Mouse (Mus musculus) embryonic facial prominence, embryonic 11.5 days (tissue): Measurements from ENCODE around the gene Adarb1. TPM values are rescaled to one million over a fixed set of nuclear protein-coding genes. Genes with fewer than 3 reads are reported as not detected.

Source experiments
- ATAC-seq: fragments of 200-750 bp; cut with Nextera tagmentation; replicated peaks from 2 replicates; pipeline ENCODE4 v1.8.0; 2017; ENCODE audit warnings: low read depth; ENCODE audit not compliant: insufficient number of reproducible peaks, low FRiP score, low TSS enrichment
- DNase-seq: peaks from one replicate; pipeline ENCODE4 v3.0.0-alpha.2; 2015; ENCODE audit warnings: low spot score
- H3K27ac ChIP-seq: fragments of 300-500 bp; sonication (generic); replicated peaks from 2 replicates; pipeline ENCODE4 v1.5.1; 2014; ENCODE audit warnings: mild to moderate bottlenecking, low read depth, low read length, control low read depth
- H3K27me3 ChIP-seq: fragments of 300-500 bp; sonication (generic); 2 replicates; pipeline ENCODE4 v1.6.1; 2014; ENCODE audit warnings: mild to moderate bottlenecking, low read length, moderate library complexity, mixed read lengths; ENCODE audit not compliant: control insufficient read depth, insufficient read depth
- H3K36me3 ChIP-seq: fragments of 300-500 bp; sonication (generic); replicated peaks from 2 replicates; pipeline ENCODE4 v1.6.1; 2014; ENCODE audit warnings: low read depth, mild to moderate bottlenecking, low read length, moderate library complexity, mixed read lengths; ENCODE audit not compliant: control insufficient read depth, insufficient read depth
- H3K4me1 ChIP-seq: fragments of 300-500 bp; sonication (generic); 2 replicates; pipeline ENCODE4 v1.6.1; 2014; ENCODE audit warnings: low read length, mixed read lengths; ENCODE audit not compliant: control insufficient read depth, insufficient read depth
- H3K4me2 ChIP-seq: fragments of 300-500 bp; sonication (generic); 2 replicates; pipeline ENCODE4 v1.6.1; 2014; ENCODE audit warnings: low read depth, mild to moderate bottlenecking, control low read depth, low read length, moderate library complexity
- H3K4me3 ChIP-seq: fragments of 300-500 bp; sonication (generic); 2 replicates; pipeline ENCODE4 v1.5.1; 2014; ENCODE audit warnings: low read depth, low read length, control low read depth
- H3K9ac ChIP-seq: fragments of 300-500 bp; sonication (generic); replicated peaks from 2 replicates; pipeline ENCODE4 v1.6.1; 2014; ENCODE audit warnings: mild to moderate bottlenecking, control low read depth, low read length
- H3K9me3 ChIP-seq: fragments of 300-500 bp; sonication (generic); replicated peaks from 2 replicates; pipeline ENCODE4 v1.6.1; 2016; ENCODE audit warnings: mild to moderate bottlenecking, low read length, inconsistent platforms, mixed read lengths; ENCODE audit not compliant: control insufficient read depth
- WGBS: fragments of 180-500 bp; shearing (Covaris S2); extraction: QIAGEN DNeasy Blood & Tissue Kit; methylation state at CpG from one replicate; pipeline ENCODE4 v1.1.7; 2014; 5-methylcytosine and 5-hydroxymethylcytosine counted together
- polyA plus RNA-seq: library from polyadenylated mRNA; unstranded; fragments of >200 nt; fragmentation: Nextera tagmentation; extraction: Ambion mirVana; gene quantifications from 2 replicates; pipeline ENCODE4 v1.2.1, GENCODE M21; 2014

The Adarb1 gene
- polyA plus RNA-seq, 1 experiment from 2014 or later = 3.6 TPM

- Histone ChIP-seq H3K4me3 (no peak overlapping the region), H3K9ac (no peak overlapping the region), H3K36me3 (no peaks in the 10 kb centered on the region), H3K27me3 (no peaks in the 10 kb centered on the region), H3K9me3 (no peaks in the 10 kb centered on the region), H3K27ac (no peak overlapping the region), H3K4me2 (no peak overlapping the region), H3K4me1 (no peaks in the 10 kb centered on the region)
- ATAC-seq (no peak), DNase-seq (no peak)
- 89% methylated on average over 6 of the region's 6 CpGs for WGBS
These were observed 60.1 kb downstream of the Adarb1 start for GRCm38 (mm10) chr10:77357957-77358356.

GRCm38 (mm10) chr10:77353031-77353745 is 64.9 kb downstream of the Adarb1 start:
- WGBS = 84% methylated on average over 6 of the region's 6 CpGs
- H3K9ac ChIP-seq = no peak overlapping the region
- ATAC-seq (peak; percentile 65), DNase-seq (peak; percentile 82)
- no peaks in the 10 kb centered on the region for H3K27me3 ChIP-seq
- no peak overlapping the region for H3K27ac ChIP-seq
- H3K4me3 ChIP-seq = no peak overlapping the region
- H3K4me2 ChIP-seq = no peak overlapping the region
- no peaks in the 10 kb centered on the region for H3K4me1 ChIP-seq
- H3K9me3 ChIP-seq = no peaks in the 10 kb centered on the region
- no peaks in the 10 kb centered on the region for H3K36me3 ChIP-seq

- no peaks in the 10 kb centered on the region for H3K9me3 ChIP-seq
- no peaks in the 10 kb centered on the region for H3K36me3 ChIP-seq
- H3K4me2 ChIP-seq = no peak overlapping the region; the same call in 1 of the 2 replicates
- no peak overlapping the region for H3K27ac ChIP-seq
- no peak overlapping the region for H3K9ac ChIP-seq
- no peak for ATAC-seq
- DNase-seq = no peak
- no peaks in the 10 kb centered on the region for H3K27me3 ChIP-seq
- no peak overlapping the region for H3K4me3 ChIP-seq
- 73% methylated on average over 3 of the region's 3 CpGs for WGBS
- H3K4me1 ChIP-seq = no peaks in the 10 kb centered on the region
These were observed 75.2 kb downstream of the Adarb1 start for GRCm38 (mm10) chr10:77342842-77343241.

GRCm38 (mm10) chr10:77341711-77342110 is 76.4 kb downstream of the Adarb1 start:
- Histone ChIP-seq H3K36me3 (no peaks in the 10 kb centered on the region), H3K4me1 (no peaks in the 10 kb centered on the region), H3K9me3 (no peaks in the 10 kb centered on the region), H3K4me2 (no peak overlapping the region), H3K4me3 (no peak overlapping the region), H3K9ac (no peak overlapping the region), H3K27ac (no peak overlapping the region), H3K27me3 (no peaks in the 10 kb centered on the region)
- ATAC-seq (no peak), DNase-seq (no peak)

- DNase-seq = no peak
- H3K4me2 ChIP-seq = no peak overlapping the region
- 90% methylated on average over 4 of the region's 4 CpGs for WGBS
- H3K36me3 ChIP-seq = no peaks in the 10 kb centered on the region
- H3K9me3 ChIP-seq = no peaks in the 10 kb centered on the region
- H3K27ac ChIP-seq = no peak overlapping the region
- no peak overlapping the region for H3K4me3 ChIP-seq
- no peak for ATAC-seq
- H3K27me3 ChIP-seq = no peaks in the 10 kb centered on the region
- H3K9ac ChIP-seq = no peak overlapping the region
- no peaks in the 10 kb centered on the region for H3K4me1 ChIP-seq
These were observed 77.0 kb downstream of the Adarb1 start for GRCm38 (mm10) chr10:77341059-77341458.

- no peaks in the 10 kb centered on the region for H3K36me3 ChIP-seq
- H3K4me1 ChIP-seq = no peaks in the 10 kb centered on the region
- H3K9ac ChIP-seq = peak overlapping the region; percentile 47
- peak overlapping the region; percentile 26 for H3K4me3 ChIP-seq
- DNase-seq (peak; percentile 49), ATAC-seq (no peak)
- no peaks in the 10 kb centered on the region for H3K27me3 ChIP-seq
- H3K27ac ChIP-seq = no peak overlapping the region
- H3K9me3 ChIP-seq = no peaks in the 10 kb centered on the region
- peak overlapping the region; percentile 57 for H3K4me2 ChIP-seq
- WGBS = 18% methylated on average over 18 of the region's 18 CpGs
These were observed 78.2 kb downstream of the Adarb1 start for GRCm38 (mm10) chr10:77339871-77340341.

- H3K9me3 ChIP-seq = no peaks in the 10 kb centered on the region
- no peak overlapping the region for H3K4me3 ChIP-seq
- no peak for DNase-seq
- 69% methylated on average over 9 of the region's 9 CpGs for WGBS
- no peaks in the 10 kb centered on the region for H3K27me3 ChIP-seq
- ATAC-seq = no peak
- no peaks in the 10 kb centered on the region for H3K4me1 ChIP-seq
- no peak overlapping the region for H3K9ac ChIP-seq
- H3K27ac ChIP-seq = no peak overlapping the region
- no peaks in the 10 kb centered on the region for H3K36me3 ChIP-seq
- H3K4me2 ChIP-seq = no peak overlapping the region
These were observed 84.6 kb downstream of the Adarb1 start for GRCm38 (mm10) chr10:77333518-77333917.

GRCm38 (mm10) chr10:77329446-77330094 is 88.5 kb downstream of the Adarb1 start:
- ATAC-seq (no peak), DNase-seq (no peak)
- Histone ChIP-seq H3K4me1 (no peaks in the 10 kb centered on the region), H3K9me3 (no peaks in the 10 kb centered on the region), H3K27me3 (no peaks in the 10 kb centered on the region), H3K27ac (no peak overlapping the region), H3K36me3 (no peaks in the 10 kb centered on the region), H3K4me2 (no peak overlapping the region), H3K9ac (no peak overlapping the region), H3K4me3 (no peak overlapping the region)
- 56% methylated on average over 11 of the region's 11 CpGs for WGBS
